Mouse (Mus musculus): ENCODE measurements at regions not wholly inside any gene's neighbourhood (a gene's known extent, or its start where the extent isn't known, plus 50 kb on each side); places are given as distances from the start of the nearest gene placed in this dataset.

DNA sequence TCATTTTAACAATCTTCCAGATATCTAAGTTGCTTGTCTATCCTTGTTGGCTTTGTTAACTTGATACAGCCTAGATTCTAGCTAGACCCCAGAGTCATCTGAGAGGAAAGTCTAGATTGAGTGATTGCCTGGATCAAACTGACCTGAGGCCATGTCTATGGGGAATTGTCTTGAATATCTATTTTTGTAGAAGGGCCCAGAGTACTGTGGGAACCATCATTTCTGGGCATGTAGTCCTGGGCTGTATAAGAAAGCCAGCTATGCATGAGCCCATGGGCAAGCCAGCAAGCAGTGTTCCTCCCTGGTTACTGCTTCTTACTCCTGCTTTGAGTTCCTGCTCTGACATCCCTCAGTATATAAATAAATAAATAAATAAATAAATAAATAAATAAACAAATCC is 199.7 kb upstream of the Tle3 start:
- Histone ChIP-seq H3K36me3 (ENCODE audit: control insufficient read depth, insufficient read depth, low read length) (no peaks in the 10 kb centered on the region), H3K27me3 (ENCODE audit: control insufficient read depth, insufficient read depth, low read length) (no peaks in the 10 kb centered on the region), H3K9me3 (ENCODE audit: control insufficient read depth, low read length) (no peaks in the 10 kb centered on the region), H3K4me3 (replicated peaks; ENCODE audit: low read depth, low read length) (no peak overlapping the region), H3K4me1 (ENCODE audit: control insufficient read depth, insufficient read depth, low read length) (0 out of 2 replicates have a peak, but pooled peaks cover 5% of the 10 kb centered on the region), H3K4me2 (ENCODE audit: low read length) (no peak overlapping the region), H3K9ac (replicated peaks; ENCODE audit: low read length) (no peak overlapping the region), H3K27ac (replicated peaks; ENCODE audit: low read depth, low read length) (no peak overlapping the region)
- ATAC-seq (ENCODE audit: low FRiP score, low TSS enrichment) (no peak), DNase-seq (no peak)

DNA sequence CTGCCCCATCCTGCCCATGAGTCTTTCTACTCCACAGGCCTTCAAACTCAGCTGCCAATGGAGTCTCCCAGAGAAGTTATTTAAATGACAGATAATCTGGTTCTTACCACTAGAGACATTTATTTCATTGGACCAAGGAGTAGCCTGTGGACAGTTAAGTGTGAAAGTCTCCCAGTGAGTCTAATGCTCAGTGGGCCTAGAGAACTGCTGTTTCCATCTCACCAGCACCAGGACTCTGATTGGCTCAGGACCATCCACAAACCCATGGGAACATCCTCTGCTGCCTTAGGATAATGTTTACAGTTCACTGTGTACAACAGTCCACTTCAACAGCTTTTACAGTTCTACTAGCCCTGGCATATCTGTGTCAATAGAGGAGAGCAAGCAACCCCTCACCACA is 198.6 kb upstream of the Tle3 start:
- H3K4me3 ChIP-seq (replicated peaks; ENCODE audit: low read depth, low read length) = no peak overlapping the region
- H3K9ac ChIP-seq (replicated peaks; ENCODE audit: low read length) = no peak overlapping the region
- no peaks in the 10 kb centered on the region for H3K27me3 ChIP-seq (ENCODE audit: control insufficient read depth, insufficient read depth, low read length)
- ATAC-seq (ENCODE audit: low FRiP score, low TSS enrichment) (no peak), DNase-seq (no peak)
- H3K9me3 ChIP-seq (ENCODE audit: control insufficient read depth, low read length) = no peaks in the 10 kb centered on the region
- no peaks in the 10 kb centered on the region for H3K36me3 ChIP-seq (ENCODE audit: control insufficient read depth, insufficient read depth, low read length)
- no peak overlapping the region for H3K27ac ChIP-seq (replicated peaks; ENCODE audit: low read depth, low read length)
- H3K4me1 ChIP-seq (ENCODE audit: control insufficient read depth, insufficient read depth, low read length) = 0 out of 2 replicates have a peak, but pooled peaks cover 5% of the 10 kb centered on the region
- no peak overlapping the region for H3K4me2 ChIP-seq (ENCODE audit: low read length)

DNA sequence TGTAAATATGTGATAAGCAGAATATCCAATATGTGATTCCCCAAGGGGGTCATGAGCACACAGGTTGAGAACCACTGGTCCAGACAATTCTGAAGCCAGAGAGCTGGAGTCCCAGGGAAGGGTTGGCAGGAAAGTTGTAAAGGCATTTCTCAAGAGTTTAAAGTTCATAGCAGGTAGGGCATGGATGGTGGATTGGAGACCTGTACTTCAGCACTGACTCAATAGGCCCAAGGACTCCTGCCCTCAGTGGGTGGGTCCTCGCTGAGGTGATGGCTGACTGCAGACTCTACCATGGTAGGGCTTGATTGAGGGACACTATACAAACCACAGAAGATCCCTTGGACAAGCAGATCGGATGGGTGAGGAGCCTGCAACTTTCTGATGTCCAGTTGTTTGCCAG is 196.8 kb upstream of the Tle3 start:
- Histone ChIP-seq H3K4me3 (replicated peaks; ENCODE audit: low read depth, low read length) (no peak overlapping the region), H3K4me2 (ENCODE audit: low read length) (no peak overlapping the region), H3K9ac (replicated peaks; ENCODE audit: low read length) (no peak overlapping the region), H3K27ac (replicated peaks; ENCODE audit: low read depth, low read length) (no peak overlapping the region), H3K27me3 (ENCODE audit: control insufficient read depth, insufficient read depth, low read length) (no peaks in the 10 kb centered on the region), H3K4me1 (ENCODE audit: control insufficient read depth, insufficient read depth, low read length) (0 out of 2 replicates have a peak, but pooled peaks cover 5% of the 10 kb centered on the region), H3K36me3 (ENCODE audit: control insufficient read depth, insufficient read depth, low read length) (no peaks in the 10 kb centered on the region), H3K9me3 (ENCODE audit: control insufficient read depth, low read length) (no peaks in the 10 kb centered on the region)
- WGBS = 96% methylated on average over 2 of the region's 2 CpGs
- DNase-seq (no peak), ATAC-seq (ENCODE audit: low FRiP score, low TSS enrichment) (no peak)

DNA sequence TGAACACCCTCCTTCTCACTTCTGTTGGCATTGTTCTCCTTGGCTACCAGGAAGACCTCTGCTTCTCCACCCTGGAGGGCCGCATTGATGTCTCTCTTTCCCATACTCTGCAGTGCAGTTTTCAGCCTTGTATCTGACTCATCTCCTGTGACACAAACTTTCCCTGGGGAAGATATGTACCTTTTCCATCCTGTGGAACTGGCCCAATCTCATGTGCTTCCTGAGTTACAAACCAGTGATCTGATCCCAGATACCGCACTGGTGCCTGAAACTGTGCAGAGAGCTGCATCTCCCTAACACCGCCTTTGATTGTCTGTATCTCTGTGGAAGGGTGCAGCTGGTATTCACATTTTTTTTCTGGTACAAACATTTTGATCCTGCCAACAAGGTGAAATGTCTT is 195.3 kb upstream of the Tle3 start:
- H3K36me3 ChIP-seq (ENCODE audit: control insufficient read depth, insufficient read depth, low read length) = no peaks in the 10 kb centered on the region
- H3K9ac ChIP-seq (replicated peaks; ENCODE audit: low read length) = no peak overlapping the region
- no peaks in the 10 kb centered on the region; the same call in 1 of the 2 replicates for H3K27me3 ChIP-seq (ENCODE audit: control insufficient read depth, insufficient read depth, low read length)
- WGBS = 91% methylated on average over 3 of the region's 3 CpGs
- H3K27ac ChIP-seq (replicated peaks; ENCODE audit: low read depth, low read length) = no peak overlapping the region
- no peak overlapping the region for H3K4me3 ChIP-seq (replicated peaks; ENCODE audit: low read depth, low read length)
- H3K4me1 ChIP-seq (ENCODE audit: control insufficient read depth, insufficient read depth, low read length) = 0 out of 2 replicates have a peak, but pooled peaks cover 5% of the 10 kb centered on the region
- DNase-seq (no peak), ATAC-seq (ENCODE audit: low FRiP score, low TSS enrichment) (no peak)
- H3K4me2 ChIP-seq (ENCODE audit: low read length) = no peak overlapping the region
- no peaks in the 10 kb centered on the region for H3K9me3 ChIP-seq (ENCODE audit: control insufficient read depth, low read length)

DNA sequence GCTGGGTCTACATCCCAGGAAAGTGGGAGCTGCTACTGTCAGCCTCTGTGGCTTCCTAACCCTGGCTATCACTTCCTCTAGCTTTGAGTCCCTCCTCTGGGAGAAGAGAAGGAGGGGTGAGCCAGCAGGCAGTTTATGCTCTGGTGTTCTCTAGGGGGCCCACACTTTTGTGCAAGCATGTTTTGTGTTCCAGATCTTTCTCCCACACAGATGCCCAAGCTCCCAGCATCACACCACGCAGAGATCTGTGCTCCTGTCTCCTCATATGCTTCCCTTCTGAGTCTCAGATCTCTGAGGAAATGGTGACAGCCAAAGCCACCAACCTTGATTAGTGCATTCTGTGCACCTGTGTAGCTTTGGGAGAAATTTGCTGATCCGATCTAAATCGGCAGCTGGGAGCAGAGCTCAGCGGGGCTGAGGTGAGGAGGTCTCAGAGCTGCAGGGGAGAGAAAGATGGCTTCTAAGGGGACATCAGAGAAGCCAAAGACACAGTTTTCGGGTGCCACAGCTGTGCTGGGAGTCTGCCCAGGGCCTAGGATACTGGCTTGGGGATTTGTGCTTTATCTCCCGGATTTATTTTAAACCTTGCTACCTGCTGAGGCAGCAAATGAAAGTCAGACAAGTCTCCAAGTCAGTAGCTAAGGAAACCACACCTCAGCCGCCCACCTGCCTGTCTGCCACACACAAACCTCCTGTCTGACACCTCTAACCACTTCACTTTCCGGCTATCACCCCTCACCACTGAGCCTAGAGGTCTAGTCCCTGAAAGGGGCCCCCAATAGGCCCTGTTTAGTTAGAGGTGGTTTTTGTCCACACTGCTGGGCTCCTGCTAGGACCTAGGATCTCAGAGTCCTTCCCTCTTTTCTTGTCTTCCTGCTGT is 185.4 kb upstream of the Tle3 start:
- DNase-seq (no peak), ATAC-seq (ENCODE audit: low FRiP score, low TSS enrichment) (no peak)
- Histone ChIP-seq H3K9ac (replicated peaks; ENCODE audit: low read length) (no peak overlapping the region), H3K36me3 (ENCODE audit: control insufficient read depth, insufficient read depth, low read length) (no peaks in the 10 kb centered on the region), H3K4me1 (ENCODE audit: control insufficient read depth, insufficient read depth, low read length) (no peaks in the 10 kb centered on the region), H3K27ac (replicated peaks; ENCODE audit: low read depth, low read length) (no peak overlapping the region), H3K4me3 (replicated peaks; ENCODE audit: low read depth, low read length) (no peak overlapping the region), H3K9me3 (ENCODE audit: control insufficient read depth, low read length) (peaks cover 6% of the 10 kb centered on the region), H3K4me2 (ENCODE audit: low read length) (no peak overlapping the region), H3K27me3 (ENCODE audit: control insufficient read depth, insufficient read depth, low read length) (no peaks in the 10 kb centered on the region; the same call in 1 of the 2 replicates)
- WGBS = 69% methylated on average over 8 of the region's 8 CpGs

DNA sequence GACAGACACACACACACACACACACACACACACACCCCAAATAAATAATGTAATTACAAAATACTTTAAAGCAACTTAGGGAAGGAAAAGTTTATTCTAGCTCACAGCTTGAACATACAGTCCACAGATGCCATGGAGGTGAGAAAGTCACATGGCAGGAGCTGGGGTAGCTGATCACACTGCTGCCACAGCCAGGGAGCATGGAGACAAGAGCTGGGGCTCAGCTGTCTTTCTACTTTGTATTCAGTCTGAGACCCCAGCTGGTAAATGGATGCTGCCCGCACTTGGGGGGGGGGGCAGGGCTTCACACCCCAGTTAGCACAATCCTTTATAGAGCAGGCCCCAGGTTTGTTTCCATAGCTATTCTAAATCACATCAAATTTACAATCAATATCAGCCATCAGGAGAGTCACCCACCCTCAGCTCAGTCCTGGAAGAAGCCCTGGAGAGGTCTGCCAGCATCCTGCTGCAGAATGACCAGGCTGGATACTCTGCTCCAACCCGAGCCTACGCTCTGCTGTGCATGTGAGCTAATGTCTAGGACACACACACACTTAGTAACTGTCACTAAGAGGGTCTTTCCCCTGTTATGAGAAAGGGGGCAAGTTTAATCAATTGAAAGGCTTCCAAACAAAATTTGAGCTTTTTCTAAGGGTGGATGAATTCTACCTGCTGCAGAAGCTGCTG is 184.3 kb upstream of the Tle3 start:
- H3K27ac ChIP-seq (replicated peaks; ENCODE audit: low read depth, low read length) = no peak overlapping the region
- H3K4me3 ChIP-seq (replicated peaks; ENCODE audit: low read depth, low read length) = no peak overlapping the region
- no peaks in the 10 kb centered on the region for H3K4me1 ChIP-seq (ENCODE audit: control insufficient read depth, insufficient read depth, low read length)
- no peak overlapping the region for H3K9ac ChIP-seq (replicated peaks; ENCODE audit: low read length)
- peak; percentile 31 for DNase-seq
- no peaks in the 10 kb centered on the region for H3K36me3 ChIP-seq (ENCODE audit: control insufficient read depth, insufficient read depth, low read length)
- no peaks in the 10 kb centered on the region for H3K27me3 ChIP-seq (ENCODE audit: control insufficient read depth, insufficient read depth, low read length)
- WGBS = 35% methylated on average over 3 of the region's 3 CpGs
- no peak overlapping the region for H3K4me2 ChIP-seq (ENCODE audit: low read length)
- ATAC-seq (ENCODE audit: low FRiP score, low TSS enrichment) = no peak
- peaks cover 6% of the 10 kb centered on the region for H3K9me3 ChIP-seq (ENCODE audit: control insufficient read depth, low read length)

DNA sequence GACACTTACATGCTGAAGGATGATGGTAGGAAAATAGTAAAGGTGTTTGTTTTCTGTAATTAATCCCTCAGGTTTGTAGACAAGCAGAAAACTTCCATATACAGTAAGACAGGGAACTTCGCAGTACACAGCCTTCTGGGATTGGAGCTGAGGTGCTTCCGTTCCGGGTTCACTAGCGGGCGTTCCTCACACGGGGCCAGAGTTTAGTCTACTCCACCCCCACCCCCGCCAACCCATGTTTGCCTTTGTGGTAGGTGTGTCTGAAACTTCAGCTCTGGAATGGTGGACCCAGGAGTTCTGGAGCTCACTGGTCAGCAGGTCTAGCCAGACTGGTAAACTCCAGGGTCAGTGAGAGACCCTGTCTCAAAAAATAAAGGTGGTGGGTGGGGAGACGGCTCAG is 182.9 kb upstream of the Tle3 start:
- DNase-seq = no peak
- Histone ChIP-seq H3K9ac (replicated peaks; ENCODE audit: low read length) (no peak overlapping the region), H3K4me2 (ENCODE audit: low read length) (no peak overlapping the region), H3K4me3 (replicated peaks; ENCODE audit: low read depth, low read length) (no peak overlapping the region), H3K36me3 (ENCODE audit: control insufficient read depth, insufficient read depth, low read length) (no peaks in the 10 kb centered on the region), H3K9me3 (ENCODE audit: control insufficient read depth, low read length) (peaks cover 6% of the 10 kb centered on the region), H3K27me3 (ENCODE audit: control insufficient read depth, insufficient read depth, low read length) (no peaks in the 10 kb centered on the region), H3K4me1 (ENCODE audit: control insufficient read depth, insufficient read depth, low read length) (no peaks in the 10 kb centered on the region), H3K27ac (replicated peaks; ENCODE audit: low read depth, low read length) (no peak overlapping the region)
- WGBS = 90% methylated on average over 8 of the region's 8 CpGs
- ATAC-seq (ENCODE audit: low FRiP score, low TSS enrichment) = no peak

DNA sequence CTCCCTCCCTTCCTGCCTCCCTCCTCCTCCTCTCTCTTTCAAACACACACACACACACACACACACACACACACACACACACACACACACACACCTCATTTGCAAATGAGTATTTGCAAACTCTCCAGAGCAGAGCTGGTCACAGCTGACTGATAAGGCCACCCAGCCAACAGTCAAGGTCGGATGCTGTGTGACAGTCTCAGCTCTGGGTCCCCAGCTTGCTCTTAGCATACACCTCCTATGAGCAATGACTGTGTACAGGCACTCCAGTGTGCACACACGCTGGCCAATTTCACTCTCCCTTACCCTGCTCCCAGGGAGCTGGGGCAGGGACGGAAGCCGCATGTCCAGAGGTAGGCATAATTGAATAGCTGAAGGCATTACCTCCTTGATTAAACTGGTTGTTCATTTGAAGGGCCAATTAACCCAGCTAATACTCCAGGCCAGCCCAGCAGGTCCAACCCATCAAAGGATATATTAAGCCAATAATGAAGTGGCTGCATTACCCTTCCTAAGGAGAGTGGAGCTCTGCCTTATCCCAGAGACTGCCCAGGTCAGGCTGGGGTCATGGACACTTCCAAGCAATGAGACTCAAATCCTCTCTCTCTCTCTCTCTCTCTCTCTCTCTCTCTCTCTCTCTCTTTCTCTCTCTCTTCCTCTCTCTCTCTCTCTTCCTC is 173.0 kb upstream of the Tle3 start:
- DNase-seq (peak; percentile 35), ATAC-seq (ENCODE audit: low FRiP score, low TSS enrichment) (no peak)
- Histone ChIP-seq H3K36me3 (ENCODE audit: control insufficient read depth, insufficient read depth, low read length) (no peaks in the 10 kb centered on the region), H3K9me3 (ENCODE audit: control insufficient read depth, low read length) (no peaks in the 10 kb centered on the region), H3K27ac (replicated peaks; ENCODE audit: low read depth, low read length) (no peak overlapping the region), H3K4me1 (ENCODE audit: control insufficient read depth, insufficient read depth, low read length) (peaks cover 17% of the 10 kb centered on the region), H3K27me3 (ENCODE audit: control insufficient read depth, insufficient read depth, low read length) (0 out of 2 replicates have a peak, but pooled peaks cover 3% of the 10 kb centered on the region), H3K4me3 (replicated peaks; ENCODE audit: low read depth, low read length) (no peak overlapping the region), H3K4me2 (ENCODE audit: low read length) (no peak overlapping the region), H3K9ac (replicated peaks; ENCODE audit: low read length) (no peak overlapping the region)
- WGBS = 29% methylated on average over 4 of the region's 4 CpGs
